Mouse (Mus musculus): ENCODE results near the gene Nudt19. TPM values are rescaled to one million over a fixed set of nuclear protein-coding genes. Genes with fewer than 3 reads are reported as not detected.
"Not testable (repeated sequence)": the region's sequence is repeated elsewhere in the genome, so short reads cannot be mapped to it uniquely, and the experiment has no call there.

Gene Nudt19
- total and polyA plus RNA-seq, 2 experiments from 2014 or later = 58.5 to 144 TPM

DNA sequence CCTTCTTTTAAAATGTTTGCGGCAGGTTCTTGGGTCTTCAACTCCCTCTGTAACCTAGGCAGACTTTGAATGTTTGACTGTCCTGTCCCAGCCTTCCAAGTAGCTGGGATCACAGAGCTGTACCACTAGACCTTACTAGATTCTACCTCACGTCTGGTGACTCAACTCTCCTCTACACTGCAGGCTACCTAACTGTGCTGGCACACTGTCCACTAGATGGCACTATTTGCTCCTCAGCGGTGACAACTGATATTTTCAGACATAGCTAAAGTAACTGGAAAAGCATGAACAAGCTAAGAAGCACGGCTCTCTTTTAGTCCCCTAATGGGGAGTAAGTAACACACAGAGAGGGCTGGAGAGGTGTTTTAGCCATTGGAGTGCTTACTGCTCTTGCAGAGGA, 10.2 kb downstream of the Nudt19 start:
- ATAC-seq = peak; percentile 66; the same call in 1 of the 2 replicates
- no peaks in the 10 kb centered on the region for H3K9me3 ChIP-seq (ENCODE audit: low read length)
- H3K4me1 ChIP-seq (ENCODE audit: insufficient read depth, low read length) = no peaks in the 10 kb centered on the region
- H3K4me2 ChIP-seq (ENCODE audit: low read depth, low read length) = no peak overlapping the region
- peak; percentile 93 for TF ChIP-seq CTCF (IDR thresholded peaks at IDR 0.05; ENCODE audit: low read depth)
- WGBS = 33% methylated on average over 4 of the region's 4 CpGs
- no peak overlapping the region for H3K4me3 ChIP-seq (ENCODE audit: low read length)
- H3K27me3 ChIP-seq (ENCODE audit: insufficient read depth, low read length) = no peaks in the 10 kb centered on the region
- H3K36me3 ChIP-seq (ENCODE audit: insufficient read depth, low read length) = peaks cover 24% of the 10 kb centered on the region; the same call in 1 of the 2 replicates
- no peak overlapping the region for H3K27ac ChIP-seq
- H3K9ac ChIP-seq (replicated peaks; ENCODE audit: low read length) = no peak overlapping the region
- peak; percentile 85 for DNase-seq (ENCODE audit: low spot score)

DNA sequence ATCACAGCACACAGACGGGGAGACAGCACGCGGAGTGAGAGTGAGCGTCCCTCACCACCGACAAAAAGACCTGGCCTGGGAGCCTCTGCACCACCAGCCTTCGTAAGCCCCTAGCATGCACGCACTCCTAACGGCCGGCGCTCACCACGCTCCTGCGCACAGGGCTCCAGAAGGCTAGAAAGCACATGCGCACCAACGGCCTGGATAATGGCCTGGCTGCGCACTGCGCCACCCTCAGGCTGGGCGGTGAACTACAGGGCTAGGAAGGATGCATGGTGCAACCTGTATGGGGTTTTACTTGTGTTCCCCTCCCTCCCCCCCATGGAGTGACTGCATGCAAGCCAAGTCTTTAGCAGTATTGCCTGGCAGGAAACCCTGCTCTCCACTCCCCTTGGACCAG, 18.5 kb downstream of the Nudt19 start, which contains the start of gene Tdrd12:
Gene Tdrd12, minus strand, starts transcription at position 184 of the 400 bp plus-strand sequence.
- DNase-seq (ENCODE audit: low spot score) (no peak), ATAC-seq (no peak)
- H3K27me3 ChIP-seq (ENCODE audit: insufficient read depth, low read length) = no peaks in the 10 kb centered on the region
- peak; percentile 36 for TF ChIP-seq CTCF (IDR thresholded peaks at IDR 0.05; ENCODE audit: low read depth)
- no peak within 1 kb of the TSS for H3K4me2 ChIP-seq (ENCODE audit: low read depth, low read length)
- 96% methylated on average over 17 of the region's 17 CpGs for WGBS
- no peaks in the 10 kb centered on the region for H3K4me1 ChIP-seq (ENCODE audit: insufficient read depth, low read length)
- H3K9ac ChIP-seq (replicated peaks; ENCODE audit: low read length) = no peak within 1 kb of the TSS
- H3K27ac ChIP-seq = no peak within 1 kb of the TSS
- H3K36me3 ChIP-seq (ENCODE audit: insufficient read depth, low read length) = no peaks in the 10 kb centered on the region
- no peaks in the 10 kb centered on the region for H3K9me3 ChIP-seq (ENCODE audit: low read length)
- no peak within 1 kb of the TSS for H3K4me3 ChIP-seq (ENCODE audit: low read length)

DNA sequence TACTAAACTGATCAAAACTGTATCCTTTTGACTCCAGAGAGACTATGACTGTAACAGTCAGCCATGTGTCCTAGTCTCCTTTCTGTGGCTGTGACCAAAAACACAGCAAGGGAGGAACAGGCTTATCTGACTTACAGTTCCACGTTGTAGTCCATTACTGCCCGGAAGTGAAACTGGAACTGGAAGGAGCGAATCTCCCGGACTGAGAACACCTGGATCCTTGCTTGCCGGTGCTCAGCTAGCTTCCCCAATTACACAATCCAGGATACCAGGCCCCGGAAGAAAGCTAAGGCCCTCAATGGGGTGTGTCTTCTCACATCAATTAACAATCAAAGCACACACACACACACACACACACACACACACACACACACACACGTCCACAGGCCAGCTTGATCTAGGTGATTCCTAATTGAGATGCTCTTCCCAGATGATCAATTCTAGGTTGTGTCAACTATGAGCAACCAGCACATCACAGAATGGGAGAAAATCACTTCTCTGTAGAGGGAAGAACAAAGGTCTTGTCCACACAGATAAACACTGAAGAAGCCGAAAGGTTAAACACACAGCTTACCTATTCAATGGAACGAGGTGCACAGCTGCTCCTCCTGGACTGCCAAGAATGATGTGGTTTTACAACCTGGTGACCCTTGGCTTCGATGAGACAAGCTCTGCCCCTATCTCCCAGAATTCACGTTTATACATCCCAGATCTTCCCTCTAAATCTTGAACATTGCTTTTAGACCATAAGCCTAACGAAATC, 20.2 kb downstream of the Nudt19 start:
- ATAC-seq = no peak
- TF ChIP-seq CTCF (IDR thresholded peaks at IDR 0.05; ENCODE audit: low read depth) = no peak

DNA sequence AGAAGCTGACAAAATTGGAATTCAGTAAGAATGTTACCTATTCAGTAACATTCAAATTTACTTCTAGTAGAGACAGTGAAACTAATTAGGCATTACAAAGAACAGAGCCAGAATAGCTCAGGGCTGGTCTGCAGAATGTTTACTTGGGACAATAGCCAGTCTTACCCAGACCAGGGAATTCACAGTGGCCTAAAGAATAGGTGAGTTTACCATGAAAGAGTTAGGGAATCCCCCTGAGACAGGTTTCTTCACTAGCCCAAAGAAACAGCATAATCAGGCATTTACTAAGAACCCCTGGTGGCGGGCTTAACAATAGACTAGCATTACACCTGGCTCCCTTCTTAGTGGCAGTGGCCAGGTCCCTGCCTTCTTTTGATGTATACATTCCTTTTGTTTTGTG, 25.6 kb downstream of the Nudt19 start:
- H3K4me2 ChIP-seq (ENCODE audit: low read depth, low read length); H3K9me3 ChIP-seq (ENCODE audit: low read length): not testable (repeated sequence)

More for the DNA sequence above, 20.2 kb downstream of the Nudt19 start:
- H3K9me3 ChIP-seq (ENCODE audit: low read length) = no peaks in the 10 kb centered on the region
- 80% methylated on average over 12 of the region's 12 CpGs for WGBS
- DNase-seq (ENCODE audit: low spot score) = no peak
- H3K9ac ChIP-seq (replicated peaks; ENCODE audit: low read length) = no peak overlapping the region
- H3K27me3 ChIP-seq (ENCODE audit: insufficient read depth, low read length) = no peaks in the 10 kb centered on the region
- no peak overlapping the region for H3K27ac ChIP-seq
- H3K4me3 ChIP-seq (ENCODE audit: low read length) = no peak overlapping the region
- no peaks in the 10 kb centered on the region for H3K4me1 ChIP-seq (ENCODE audit: insufficient read depth, low read length)
- no peaks in the 10 kb centered on the region for H3K36me3 ChIP-seq (ENCODE audit: insufficient read depth, low read length)
- H3K4me2 ChIP-seq (ENCODE audit: low read depth, low read length) = no peak overlapping the region

DNA sequence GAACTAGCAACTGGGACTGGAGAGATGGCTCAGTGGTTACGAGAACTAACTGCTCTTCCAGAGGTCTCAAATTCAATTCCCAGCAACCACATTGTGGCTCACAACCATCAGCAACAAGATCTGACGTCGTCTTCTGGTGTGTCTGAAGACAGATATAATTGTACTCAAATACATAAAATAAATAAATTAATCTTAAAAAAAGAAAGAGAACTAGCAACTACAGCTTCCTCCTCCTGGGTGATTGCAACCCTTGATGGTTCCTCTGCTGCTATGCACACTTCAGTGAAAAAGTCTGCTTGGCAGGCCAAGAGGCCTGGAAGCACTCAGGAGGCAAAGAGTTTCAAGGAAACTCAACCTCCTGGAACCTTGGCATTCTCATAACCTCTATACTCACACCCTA, 26.1 kb downstream of the Nudt19 start:
- Histone ChIP-seq H3K4me1 (ENCODE audit: insufficient read depth, low read length) (no peaks in the 10 kb centered on the region), H3K36me3 (ENCODE audit: insufficient read depth, low read length) (no peaks in the 10 kb centered on the region), H3K9ac (replicated peaks; ENCODE audit: low read length) (no peak overlapping the region), H3K27me3 (ENCODE audit: insufficient read depth, low read length) (no peaks in the 10 kb centered on the region), H3K27ac (no peak overlapping the region), H3K9me3 (ENCODE audit: low read length) (no peaks in the 10 kb centered on the region), H3K4me2 (ENCODE audit: low read depth, low read length) (no peak overlapping the region), H3K4me3 (ENCODE audit: low read length) (no peak overlapping the region)
- TF ChIP-seq CTCF (IDR thresholded peaks at IDR 0.05; ENCODE audit: low read depth) = no peak
- ATAC-seq (no peak), DNase-seq (ENCODE audit: low spot score) (no peak)
- WGBS = 76% methylated on average over 3 of the region's 3 CpGs

More for the DNA sequence above, 25.6 kb downstream of the Nudt19 start:
- H3K27me3 ChIP-seq (ENCODE audit: insufficient read depth, low read length); DNase-seq (ENCODE audit: low spot score); H3K9ac ChIP-seq (replicated peaks; ENCODE audit: low read length); H3K4me1 ChIP-seq (ENCODE audit: insufficient read depth, low read length); ATAC-seq; H3K27ac ChIP-seq; H3K36me3 ChIP-seq (ENCODE audit: insufficient read depth, low read length); H3K4me3 ChIP-seq (ENCODE audit: low read length): not testable (repeated sequence)
- 67% methylated on average over 1 of the region's 1 CpGs for WGBS

DNA sequence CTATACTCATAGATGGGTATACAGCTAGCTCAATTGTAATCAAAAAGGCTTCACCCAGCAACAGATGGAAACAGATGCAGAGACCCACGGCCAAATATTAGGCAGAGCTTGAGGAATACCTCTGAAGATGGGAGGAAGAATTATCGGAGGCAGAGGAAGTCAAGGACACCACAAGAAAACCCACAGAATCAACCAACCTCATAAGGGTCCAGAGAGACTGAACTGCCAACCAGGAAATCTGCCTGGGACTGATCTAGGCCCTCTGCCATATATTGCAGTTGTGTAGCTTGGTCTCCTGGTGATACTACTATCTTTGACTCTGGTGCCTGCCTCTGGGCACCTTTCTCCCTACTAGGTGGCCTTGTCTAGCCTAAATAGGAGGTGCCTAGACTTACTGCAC, 29.3 kb downstream of the Nudt19 start:
- Histone ChIP-seq H3K4me1 (ENCODE audit: insufficient read depth, low read length) (no peaks in the 10 kb centered on the region), H3K4me3 (ENCODE audit: low read length) (no peak overlapping the region), H3K9ac (replicated peaks; ENCODE audit: low read length) (no peak overlapping the region), H3K27ac (no peak overlapping the region), H3K4me2 (ENCODE audit: low read depth, low read length) (no peak overlapping the region), H3K9me3 (ENCODE audit: low read length) (no peaks in the 10 kb centered on the region), H3K36me3 (ENCODE audit: insufficient read depth, low read length) (no peaks in the 10 kb centered on the region), H3K27me3 (ENCODE audit: insufficient read depth, low read length) (no peaks in the 10 kb centered on the region)
- whole genome bisulfite sequencing = 90% methylated on average over 2 of the region's 2 CpGs
- ATAC-seq (no peak), DNase-seq (ENCODE audit: low spot score) (no peak)
- TF ChIP-seq CTCF (IDR thresholded peaks at IDR 0.05; ENCODE audit: low read depth) = no peak

DNA sequence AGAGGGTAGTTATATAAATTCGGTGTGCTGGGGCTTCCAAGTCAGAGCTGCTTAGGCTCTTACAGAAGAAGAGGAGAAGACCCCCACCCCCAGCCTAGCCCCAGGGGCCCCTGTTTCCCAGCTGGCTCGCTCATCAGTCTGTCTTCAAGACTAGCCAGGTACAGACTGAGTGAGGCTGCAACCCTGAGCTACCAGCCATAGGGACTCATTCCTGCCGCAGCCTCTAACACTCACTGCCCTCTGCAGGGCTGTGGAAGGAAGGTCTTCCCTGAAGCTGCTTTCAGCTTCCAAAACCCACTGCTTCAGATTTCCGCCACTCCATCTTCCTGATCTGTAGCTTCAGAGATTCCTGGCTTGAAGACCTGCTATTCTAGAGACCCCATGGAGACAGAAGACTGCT, 54.1 kb downstream of the Nudt19 start:
- H3K27me3 ChIP-seq (ENCODE audit: insufficient read depth, low read length) = no peaks in the 10 kb centered on the region
- ATAC-seq = peak; percentile 70; the same call in 1 of the 2 replicates
- TF ChIP-seq CTCF (IDR thresholded peaks at IDR 0.05; ENCODE audit: low read depth) = peak; percentile 69
- 20% methylated on average over 4 of the region's 4 CpGs for WGBS
- H3K9me3 ChIP-seq (ENCODE audit: low read length) = no peaks in the 10 kb centered on the region
- no peak overlapping the region for H3K27ac ChIP-seq
- no peaks in the 10 kb centered on the region for H3K36me3 ChIP-seq (ENCODE audit: insufficient read depth, low read length)
- no peaks in the 10 kb centered on the region for H3K4me1 ChIP-seq (ENCODE audit: insufficient read depth, low read length)
- no peak overlapping the region for H3K9ac ChIP-seq (replicated peaks; ENCODE audit: low read length)
- H3K4me3 ChIP-seq (ENCODE audit: low read length) = no peak overlapping the region
- H3K4me2 ChIP-seq (ENCODE audit: low read depth, low read length) = no peak overlapping the region
- peak; percentile 70 for DNase-seq (ENCODE audit: low spot score)
